Mouse (Mus musculus): ENCODE data around the gene Gm973. TPM values are rescaled to one million over a fixed set of nuclear protein-coding genes. Genes with fewer than 3 reads are reported as not detected.

The Gm973 gene
- polyA plus RNA-seq, 1 experiment, result 1.2 TPM

- peak; percentile 88 for DNase-seq (ENCODE audit: low read depth)
These were observed 169.0 kb downstream of the Gm973 start, which contains the start of gene Nop58 for GRCm38 (mm10) chr1:59684819-59685755. Gene Nop58, plus strand, starts transcription at chr1:59684971.

Other genes with a start within 250 kb of the Gm973 start
- 9.5 and 10.2 TPM in 2 replicates for gene Fzd7, start 33.8 kb upstream of the Gm973 start, polyA plus RNA-seq (2012; rRNA removed)
- 22.6 and 25.6 TPM in 2 replicates for gene Sumo1, start 154.6 kb downstream of the Gm973 start, polyA plus RNA-seq (2012; rRNA removed)
- 11.3 and 12.3 TPM in 2 replicates for gene Nop58, start 168.7 kb downstream of the Gm973 start, polyA plus RNA-seq (2012; rRNA removed)
- 10.3 and 13.7 TPM in 2 replicates for gene Bmpr2, start 247.1 kb downstream of the Gm973 start, polyA plus RNA-seq (2012; rRNA removed)